Mouse (Mus musculus) heart, postnatal 36 days (tissue): ENCODE measurements around the gene Olr1. TPM values are rescaled to one million over a fixed set of nuclear protein-coding genes. Genes with fewer than 3 reads are reported as not detected.

Experiments used
- DNase-seq, 2 experiments: peaks; one replicate each; pipeline ENCODE4 v3.0.0; 2021 to 2022
- intact Hi-C: fragments of 180-260 bp; cut with DNase I; formaldehyde crosslinking; loops from one replicate; pipeline ENCODE4 v1.15.1; 2025
- total RNA-seq, 2 experiments: library from RNA; stranded (reverse); gene quantifications; 2 replicates each; pipeline ENCODE4 v1.2.3; 2021

Gene Olr1
- total RNA-seq = under 1 TPM; 0.08 to 0.16 TPM

DNA sequence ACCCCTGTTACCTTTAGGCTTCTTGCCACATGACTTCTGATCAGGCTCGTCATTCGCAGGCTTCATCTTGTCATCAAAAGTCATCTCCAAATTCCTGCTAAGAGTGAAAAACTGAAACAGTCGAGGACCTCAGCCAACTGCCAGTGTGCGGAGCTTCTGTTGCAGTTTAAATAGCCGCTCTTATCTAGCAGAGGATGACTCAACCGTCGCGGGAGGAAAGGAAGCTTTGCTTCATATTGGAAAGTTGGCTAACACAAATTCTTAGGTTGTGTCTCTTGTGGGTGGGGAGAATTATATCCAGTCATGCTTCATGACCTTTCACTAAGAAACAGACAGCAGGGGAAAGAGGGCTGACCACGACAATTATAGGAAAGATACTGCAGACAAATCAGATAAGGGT is at the start of gene Olr1:
TSS of gene Olr1 (minus strand) at position 142 of the 400 bp plus-strand sequence.
- intact Hi-C loops = no loop called here
- DNase-seq = no peak

DNA sequence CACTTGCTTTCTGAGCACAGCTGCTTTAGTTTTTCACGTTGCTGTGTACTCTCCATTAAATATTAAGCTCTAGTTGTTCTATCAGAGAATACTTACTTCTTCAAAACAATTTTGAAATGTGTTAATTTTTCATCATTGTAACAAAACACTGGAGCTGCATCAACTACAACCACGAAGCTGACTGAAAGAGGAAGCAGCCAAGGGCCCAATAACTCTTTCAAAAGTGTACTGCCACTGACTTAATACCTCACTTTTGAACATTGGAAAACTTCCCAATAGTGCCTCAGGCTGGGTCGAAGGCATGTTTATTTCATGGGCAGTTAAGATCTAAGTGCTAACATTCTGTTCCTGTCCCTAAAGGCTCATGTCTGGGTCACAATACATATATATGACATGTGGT is 41.0 kb upstream of the Olr1 start:
- no peak for DNase-seq
- intact Hi-C loops = no loop called here

DNA sequence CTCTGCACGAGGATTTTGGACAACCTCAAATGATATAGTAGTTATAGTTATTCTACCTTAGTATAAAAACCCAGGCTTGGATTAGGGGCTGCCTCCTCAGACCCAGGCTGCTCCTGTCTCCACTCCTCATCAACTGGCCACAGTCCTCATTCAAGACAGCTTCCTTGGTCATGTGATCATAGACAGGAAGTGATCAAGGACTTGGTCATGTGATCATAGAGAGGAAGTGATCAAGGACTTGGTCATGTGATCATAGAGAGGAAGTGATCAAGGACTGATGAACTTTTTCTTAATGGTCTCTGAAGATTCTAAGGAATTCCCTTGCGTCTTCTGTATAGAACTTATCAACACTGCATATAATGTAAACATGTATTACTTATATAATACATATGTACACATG is 40.3 kb upstream of the Olr1 start:
- intact Hi-C loops = no loop called here
- no peak for DNase-seq

DNA sequence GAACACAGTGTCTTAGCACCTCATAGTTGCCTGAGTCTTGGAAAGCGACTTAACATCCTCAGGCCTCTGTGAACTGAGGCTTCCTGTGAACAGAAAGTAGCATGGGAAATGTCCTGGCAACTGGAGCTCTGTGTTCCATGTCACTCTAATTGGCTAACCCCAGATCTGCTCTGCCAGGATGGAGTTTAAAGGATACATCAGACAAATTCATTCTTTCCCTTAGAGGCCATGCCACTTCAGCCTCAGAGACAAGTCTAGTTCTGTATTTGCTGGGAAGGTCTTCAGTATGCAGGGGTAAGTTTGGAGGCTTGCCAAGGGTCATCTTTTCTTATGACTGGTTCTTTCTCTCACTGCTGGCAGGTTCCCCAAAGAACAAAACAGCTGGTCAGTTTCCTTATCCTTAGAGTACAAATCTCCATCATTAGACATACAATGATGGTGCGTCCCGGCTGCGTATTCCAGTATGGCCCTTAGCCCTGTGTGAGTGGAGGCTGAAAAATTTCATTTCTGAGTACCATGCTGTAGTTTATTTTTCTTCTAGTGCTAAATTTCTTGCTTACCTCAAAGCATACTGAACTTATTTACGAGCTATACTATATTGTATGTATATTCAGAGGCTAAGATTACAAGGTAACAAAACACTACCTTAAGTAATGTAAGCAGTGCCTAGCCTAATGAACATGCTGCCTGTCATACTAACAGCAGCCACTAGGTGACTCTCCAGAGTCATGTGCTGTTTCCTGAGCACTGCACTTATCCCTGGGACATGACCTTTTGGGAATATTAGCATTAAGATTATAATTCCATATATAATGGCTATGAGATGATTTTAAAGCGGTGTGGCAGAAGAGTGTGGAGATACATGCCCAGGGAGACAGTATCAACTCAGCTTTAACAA is 37.0 kb upstream of the Olr1 start:
- intact Hi-C loops = loop anchor here (2.0 kb wide), 1 partner anchor 15 kb away; no protein-coding TSS in a partner anchor
- peak; percentile 71 to 78 for DNase-seq

DNA sequence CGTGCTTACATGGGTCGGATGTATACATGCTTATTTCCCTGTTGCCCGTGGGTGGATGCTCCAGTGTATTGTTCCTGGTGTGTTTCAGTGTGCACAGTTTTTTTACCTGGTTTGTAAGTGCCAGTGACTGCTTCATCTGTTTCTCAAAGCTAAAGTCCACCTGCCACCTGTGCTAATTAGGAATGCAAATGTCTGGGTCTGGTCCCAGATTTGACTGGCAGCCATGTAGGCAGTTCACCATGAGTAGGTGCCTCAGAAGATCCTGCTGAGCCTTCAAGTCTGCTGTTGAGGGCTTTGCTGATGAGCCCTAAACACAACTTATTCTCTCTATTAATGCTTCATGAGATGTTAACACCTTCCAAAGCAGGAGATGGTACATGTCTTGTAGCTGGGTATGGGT is 35.6 kb upstream of the Olr1 start:
- intact Hi-C loops = no loop called here
- no peak for DNase-seq

DNA sequence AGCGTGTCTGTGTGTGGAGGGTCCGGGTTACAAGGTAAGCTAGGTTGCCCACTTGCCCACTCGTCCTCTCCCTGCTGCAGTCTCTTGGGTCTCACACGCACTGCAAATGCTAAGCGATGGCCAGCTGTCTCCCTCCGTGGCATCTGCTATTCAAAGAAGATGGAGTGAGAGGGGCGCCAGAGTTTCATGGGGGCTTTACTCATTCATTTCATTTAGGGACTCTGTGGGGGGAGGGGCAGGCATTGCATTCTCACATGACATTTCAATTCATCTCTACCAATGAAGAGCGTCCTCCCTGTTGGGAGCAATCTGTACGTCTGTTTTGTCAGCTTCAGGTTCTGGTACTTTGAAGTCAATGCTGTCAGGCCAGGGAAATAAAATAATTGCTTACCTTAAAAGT is 35.0 kb upstream of the Olr1 start:
- DNase-seq = no peak
- intact Hi-C loops = no loop called here

DNA sequence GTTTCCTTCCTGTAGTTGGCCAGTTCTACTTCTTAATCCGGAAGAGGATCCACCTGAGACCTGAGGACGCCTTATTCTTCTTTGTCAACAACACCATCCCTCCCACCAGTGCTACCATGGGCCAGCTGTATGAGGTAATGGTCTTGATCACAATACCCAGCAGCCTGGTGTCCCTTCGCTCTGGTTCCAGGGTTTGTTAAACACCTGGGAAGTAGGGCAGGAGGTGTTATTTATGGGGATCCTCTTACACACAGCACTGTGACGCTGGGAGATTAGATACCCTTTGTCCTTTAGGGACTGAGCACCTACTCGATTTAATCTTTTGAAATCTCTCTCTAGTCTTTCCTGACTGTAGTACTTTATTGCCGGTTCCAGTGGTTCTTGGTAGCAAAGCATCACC is 31.6 kb upstream of the Olr1 start:
- no peak for DNase-seq
- intact Hi-C loops = loop anchor here (10.0 kb wide), 1 partner anchor 1104 kb away; the partner anchor contains the start of gene Fkbp4

DNA sequence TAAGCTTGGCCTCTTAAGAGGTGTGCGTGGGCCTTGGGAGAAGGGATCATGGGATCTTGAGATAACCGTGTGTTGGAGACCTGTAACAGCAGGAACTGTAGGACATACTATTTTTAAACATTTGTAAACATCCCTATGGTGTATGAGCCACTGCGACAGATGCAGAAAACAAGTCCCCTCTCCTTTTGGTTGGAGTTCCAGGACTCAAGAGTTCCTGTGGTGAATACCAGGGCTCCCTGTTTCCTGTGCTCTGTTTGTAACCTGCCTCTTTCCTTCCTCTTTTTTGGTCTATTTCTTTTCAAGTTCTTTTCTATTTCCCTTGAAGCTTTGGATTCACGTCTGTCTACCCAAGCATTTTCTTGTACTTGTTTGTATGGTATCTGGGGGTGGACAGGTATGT is 28.8 kb upstream of the Olr1 start:
- intact Hi-C loops = loop anchor here (10.0 kb wide), 1 partner anchor 1101 kb away; the partner anchor contains the start of gene Fkbp4
- no peak for DNase-seq

DNA sequence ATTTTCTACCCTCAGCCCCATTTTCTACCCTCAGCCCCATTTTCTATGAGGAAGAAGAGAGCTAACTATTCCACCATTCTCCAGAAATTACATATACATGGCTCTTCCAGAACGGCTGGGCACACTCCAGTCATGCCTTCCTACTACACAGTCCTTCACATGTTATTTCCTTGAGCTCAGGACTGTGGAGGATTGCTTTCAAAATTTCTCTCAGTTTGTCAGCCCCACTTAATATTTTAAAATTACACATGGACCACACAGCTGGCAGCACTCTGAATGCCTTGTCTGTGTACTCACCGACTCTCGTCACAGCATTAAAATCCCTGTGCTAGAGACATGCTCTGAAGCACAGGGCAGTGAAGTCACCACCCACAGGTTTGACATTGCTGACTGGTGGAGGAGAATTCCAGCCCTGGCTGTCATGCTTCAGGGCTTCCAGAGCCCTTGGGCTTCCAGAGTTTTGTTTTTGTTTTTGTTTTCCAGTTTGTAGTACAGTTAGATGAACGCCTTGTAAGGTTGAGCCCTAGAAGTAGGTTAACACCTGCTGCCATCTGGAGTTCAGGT is 27.7 kb upstream of the Olr1 start:
- no peak for DNase-seq
- intact Hi-C loops = loop anchor here (10.0 kb wide), 1 partner anchor 1100 kb away; the partner anchor contains the start of gene Fkbp4

DNA sequence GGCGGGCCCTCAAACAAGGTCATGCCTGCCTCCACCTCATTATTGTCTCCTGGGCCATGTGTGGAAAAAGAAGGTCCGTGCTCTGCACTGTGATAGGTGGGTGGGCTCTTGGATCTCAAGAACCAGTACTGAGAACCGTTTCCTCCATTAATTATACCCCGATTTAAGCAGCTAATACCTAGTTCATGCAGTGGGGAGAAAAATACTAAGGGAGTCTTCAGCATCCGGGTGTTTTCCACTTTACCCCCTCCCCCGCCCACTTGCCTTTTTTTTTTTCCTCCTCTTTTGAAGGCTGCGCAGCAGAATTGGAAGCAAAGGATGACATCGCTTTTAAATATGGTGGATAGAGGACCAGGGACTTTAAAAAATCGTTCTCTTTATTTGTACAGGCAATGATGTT is 27.1 kb upstream of the Olr1 start:
- intact Hi-C loops = loop anchor here (10.0 kb wide), 1 partner anchor 1099 kb away; the partner anchor contains the start of gene Fkbp4
- no peak for DNase-seq

DNA sequence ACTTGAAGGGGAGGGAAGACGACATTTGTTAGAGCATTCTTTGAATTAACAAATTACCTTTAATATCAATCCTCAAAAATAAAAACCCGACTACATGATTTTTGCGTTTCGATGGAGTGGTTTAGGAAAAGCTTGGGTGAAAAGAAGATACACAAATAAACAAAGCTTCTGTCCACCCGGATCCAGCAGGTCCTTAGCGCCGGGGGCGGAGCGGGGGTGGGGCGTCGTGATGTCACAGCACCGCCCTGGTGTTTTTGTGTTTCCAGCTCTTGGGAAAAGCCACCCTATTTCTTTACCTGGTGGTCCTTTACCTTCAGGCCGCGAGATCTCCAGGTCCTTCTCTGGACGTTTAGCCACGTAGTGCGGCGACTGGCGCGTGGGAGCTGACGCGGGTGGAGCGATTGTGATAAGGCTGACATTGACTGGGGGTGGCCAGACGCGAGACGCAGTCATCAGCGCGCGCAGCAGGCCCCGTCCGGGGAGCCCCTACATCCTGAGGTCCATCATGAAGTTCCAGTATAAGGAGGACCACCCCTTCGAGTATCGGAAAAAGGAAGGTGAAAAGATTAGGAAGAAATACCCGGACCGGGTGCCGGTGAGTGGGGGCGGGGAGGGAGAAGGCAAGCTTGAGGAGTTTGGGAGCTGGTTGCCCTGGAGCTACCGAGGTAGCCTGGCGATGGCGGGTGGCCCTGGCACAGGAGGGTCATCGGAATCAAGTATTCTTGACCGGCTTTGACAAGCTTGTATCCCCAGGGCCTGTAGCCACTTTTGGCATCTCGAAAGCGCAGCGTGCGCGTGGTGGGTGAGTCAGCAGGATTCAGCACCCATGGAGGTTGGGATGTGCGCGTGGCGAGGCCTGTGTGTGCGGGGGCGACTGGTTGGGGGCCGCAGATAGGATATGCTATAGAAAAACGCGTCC is 26.2 kb upstream of the Olr1 start, which contains the start of gene Gabarapl1:
TSS of gene Gabarapl1 (plus strand) at position 219 of the 919 bp plus-strand sequence.
- peak; percentile 87 to 88 for DNase-seq
- intact Hi-C loops = loop anchor here (10.0 kb wide), 1 partner anchor 1098 kb away; the partner anchor contains the start of gene Fkbp4

DNA sequence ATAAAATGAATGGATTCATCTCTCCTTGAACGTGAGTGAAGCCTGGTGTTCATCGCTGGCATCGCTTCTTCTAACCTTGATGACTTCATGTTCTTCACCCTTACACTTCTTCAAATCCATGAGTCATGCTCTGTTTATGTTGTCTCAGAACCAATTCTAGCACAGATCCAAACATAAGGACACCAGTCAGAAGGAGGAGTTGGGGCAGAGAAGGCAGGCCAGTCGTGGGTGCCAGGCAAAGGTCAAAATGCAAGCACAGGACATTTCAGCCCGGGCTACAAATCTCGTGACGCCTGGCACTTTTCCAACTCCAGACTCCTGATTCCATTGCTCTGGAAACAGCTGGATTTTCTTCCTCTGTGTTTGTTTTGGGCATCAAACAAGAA is 25.6 kb upstream of the Olr1 start:
- intact Hi-C loops = loop anchor here (10.0 kb wide), 1 partner anchor 1098 kb away; the partner anchor contains the start of gene Fkbp4
- DNase-seq = peak; percentile 78 to 80

DNA sequence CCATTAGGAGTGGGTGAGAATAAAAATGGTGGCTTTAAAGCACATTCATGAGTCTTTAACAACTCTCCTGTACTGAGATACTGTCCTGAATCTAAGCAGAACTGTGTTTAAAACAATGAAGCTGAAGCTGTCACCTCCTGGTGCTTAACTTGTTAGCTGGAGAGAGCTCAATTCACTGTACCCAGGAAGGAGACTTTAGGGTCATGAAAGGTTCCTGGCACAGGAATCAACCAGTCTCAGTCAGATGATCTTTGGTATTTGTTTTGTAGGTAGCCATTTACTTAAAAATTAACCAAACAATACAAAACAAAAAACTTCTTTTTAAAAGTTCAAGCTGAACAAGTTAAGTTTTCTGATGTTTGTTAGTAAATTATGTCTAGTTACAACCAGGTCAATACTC is 23.3 kb upstream of the Olr1 start:
- no peak for DNase-seq
- intact Hi-C loops = loop anchor here (10.0 kb wide), 1 partner anchor 1095 kb away; the partner anchor contains the start of gene Fkbp4

DNA sequence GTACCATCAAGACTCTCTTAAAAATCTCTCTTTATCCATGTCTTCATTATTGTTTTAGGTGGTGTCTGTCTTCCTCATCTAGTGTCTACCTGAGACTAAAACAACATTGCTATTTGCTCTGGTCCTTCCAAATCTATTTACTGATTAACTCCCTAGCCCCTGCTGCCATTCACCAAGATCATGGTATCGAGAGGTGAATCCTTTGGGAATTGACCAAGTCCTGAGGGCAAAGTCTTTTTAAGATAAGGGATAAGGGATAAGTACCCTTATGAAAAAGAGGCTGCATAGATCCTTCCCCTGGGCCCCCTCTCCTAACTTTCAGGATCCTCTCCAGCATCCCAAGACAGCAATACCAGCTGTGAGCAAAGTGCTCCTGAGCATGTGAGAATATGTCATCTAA is 22.6 kb upstream of the Olr1 start:
- intact Hi-C loops = loop anchor here (5.0 to 10.0 kb wide), 2 partner anchors 687 to 1095 kb away; partner anchors contain the start of gene Fkbp4
- DNase-seq = no peak

DNA sequence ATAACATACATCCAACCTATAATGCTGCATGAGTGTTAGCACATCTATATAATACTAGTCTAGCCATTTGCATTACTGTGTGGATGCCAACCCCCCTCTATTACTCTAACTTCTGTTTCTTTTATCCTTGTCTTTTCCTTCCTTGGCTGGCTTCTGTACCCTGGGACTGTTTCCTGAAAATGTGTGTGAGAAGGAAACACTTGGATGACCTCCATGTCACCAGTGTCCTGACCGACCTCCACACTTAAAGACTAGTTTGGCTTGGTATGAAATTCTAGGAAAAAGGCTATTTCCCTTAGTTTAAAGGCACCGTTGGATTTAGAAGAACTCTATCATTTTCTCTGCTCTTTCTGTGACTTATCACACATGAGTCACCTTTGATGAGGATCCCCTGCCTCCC is 20.5 kb upstream of the Olr1 start:
- intact Hi-C loops = loop anchor here (5.0 kb wide), 1 partner anchor 685 kb away; no protein-coding TSS in a partner anchor
- DNase-seq = no peak

DNA sequence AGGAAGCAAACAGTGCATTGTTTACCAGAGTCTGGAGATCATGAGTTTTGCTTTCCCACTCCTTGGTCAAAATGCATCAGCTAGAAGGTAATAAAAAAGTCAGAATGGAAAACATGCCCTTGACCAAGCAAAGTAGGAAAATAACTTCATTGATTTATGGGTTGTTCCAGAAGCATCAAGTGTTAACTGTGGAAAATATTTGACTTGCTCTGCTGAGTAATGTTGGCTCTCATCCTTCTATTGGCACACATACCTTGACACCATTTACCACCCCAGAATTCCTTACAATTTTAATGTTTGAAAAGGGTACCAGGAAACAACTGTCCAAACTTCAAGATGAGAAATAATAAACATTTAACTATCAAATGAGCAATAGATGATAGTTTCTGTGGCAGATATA is 19.1 kb upstream of the Olr1 start:
- no peak for DNase-seq

DNA sequence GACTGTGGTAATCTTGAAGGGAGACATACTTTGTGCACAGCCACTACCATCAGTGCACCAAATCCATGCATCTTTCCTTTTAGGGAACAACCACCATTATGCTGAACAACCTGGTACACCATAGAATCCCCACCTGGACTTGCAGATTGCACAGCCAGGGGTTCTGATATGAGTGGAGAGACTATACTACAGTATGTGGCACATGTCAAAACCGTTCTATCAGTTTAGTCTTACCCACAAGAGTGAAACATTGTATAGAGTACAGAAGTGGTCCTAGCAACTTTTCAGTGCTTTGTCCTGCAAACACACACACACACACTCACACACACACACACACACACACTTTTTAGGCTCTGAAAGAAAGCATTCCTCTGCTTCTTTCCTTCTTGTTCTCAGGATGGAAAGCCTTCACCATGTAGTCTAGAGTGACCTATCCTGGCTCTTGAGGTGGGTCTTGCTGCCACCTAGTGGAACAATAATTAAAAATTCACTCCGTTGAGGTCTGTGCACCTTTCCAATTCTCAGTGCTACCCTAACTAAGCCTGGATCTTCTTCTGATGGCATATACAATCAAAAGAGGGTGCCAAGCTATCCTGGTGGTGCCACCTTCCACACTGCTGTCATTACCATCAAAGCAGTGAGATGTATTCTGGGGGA is 10.9 kb upstream of the Olr1 start:
- peak in 1 of 2 experiments; percentile 10 for DNase-seq
- intact Hi-C loops = loop anchor here (1.0 to 5.0 kb wide), 3 partner anchors 39 to 125 kb away; no protein-coding TSS in a partner anchor

More for the DNA sequence above, 19.1 kb upstream of the Olr1 start:
- intact Hi-C loops = loop anchor here (5.0 kb wide), 1 partner anchor 684 kb away; no protein-coding TSS in a partner anchor

DNA sequence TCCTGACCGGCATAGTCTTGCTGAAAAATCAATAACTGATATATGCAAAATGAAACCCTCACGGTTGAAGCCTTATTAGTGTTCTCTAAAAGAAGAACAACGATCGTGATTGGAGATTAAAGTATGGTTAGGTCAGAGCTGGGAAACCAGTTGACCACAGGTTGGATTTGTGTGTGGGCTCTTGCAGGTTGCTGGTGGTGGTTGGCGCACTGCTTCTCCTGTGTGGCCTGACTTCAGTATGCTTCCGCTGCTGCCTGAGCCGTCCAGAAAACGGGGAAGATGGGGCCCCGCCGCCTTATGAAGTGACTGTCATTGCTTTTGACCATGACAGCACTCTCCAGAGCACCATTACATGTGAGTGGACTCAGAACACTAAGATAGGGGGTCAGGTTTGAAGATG is 9.4 kb upstream of the Olr1 start:
- intact Hi-C loops = loop anchor here (5.0 kb wide), 2 partner anchors 39 to 41 kb away; no protein-coding TSS in a partner anchor
- no peak for DNase-seq

DNA sequence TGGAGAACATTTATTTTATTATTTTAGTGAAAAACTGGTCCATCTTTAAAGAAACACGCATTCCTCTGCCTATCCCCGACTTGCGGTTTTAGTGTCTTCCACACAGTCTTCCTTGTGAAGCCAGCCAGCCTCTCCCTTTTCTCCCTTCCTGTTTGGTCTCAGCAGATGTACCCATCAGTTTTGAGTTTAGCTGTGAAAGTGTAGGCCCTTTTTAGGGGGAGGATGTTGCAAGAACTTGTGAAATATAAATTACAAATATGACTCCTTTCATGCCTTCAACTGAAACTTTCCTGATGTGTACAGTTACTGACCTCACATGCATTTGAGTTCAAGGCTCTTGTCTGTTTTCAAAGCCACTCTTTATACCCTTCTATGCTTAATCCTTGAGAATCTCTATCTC is 8.1 kb upstream of the Olr1 start:
- intact Hi-C loops = loop anchor here (5.0 kb wide), 2 partner anchors 38 to 42 kb away; no protein-coding TSS in a partner anchor
- DNase-seq = no peak
